Mouse (Mus musculus) heart, embryonic 15.5 days (tissue): ENCODE measurements around the gene Dusp8. TPM values are rescaled to one million over a fixed set of nuclear protein-coding genes. Genes with fewer than 3 reads are reported as not detected.
A peak's percentile ranks its signal among the peaks of the same experiment; 100 is the strongest.

Source experiments
- ATAC-seq: fragments of 200-750 bp; cut with Nextera tagmentation; replicated peaks from 2 replicates; pipeline ENCODE4 v1.8.0; 2017; ENCODE audit warnings: low read depth, moderate TSS enrichment; ENCODE audit not compliant: insufficient number of reproducible peaks, insufficient read depth, low FRiP score
- H3K27ac ChIP-seq: fragments of 300-500 bp; sonication (generic); 2 replicates; pipeline ENCODE4 v1.5.1; 2015; ENCODE audit warnings: mild to moderate bottlenecking, inconsistent platforms
- H3K27me3 ChIP-seq: fragments of 300-500 bp; sonication (generic); 2 replicates; pipeline ENCODE4 v1.6.1; 2015; ENCODE audit warnings: inconsistent platforms
- H3K36me3 ChIP-seq: fragments of 300-500 bp; sonication (generic); 2 replicates; pipeline ENCODE4 v1.6.1; 2015; ENCODE audit warnings: mild to moderate bottlenecking, inconsistent platforms
- H3K4me1 ChIP-seq: fragments of 300-500 bp; sonication (generic); replicated peaks from 2 replicates; pipeline ENCODE4 v1.6.1; 2015; ENCODE audit warnings: inconsistent platforms
- H3K4me2 ChIP-seq: fragments of 300-500 bp; sonication (generic); 2 replicates; pipeline ENCODE4 v1.6.1; 2015; ENCODE audit warnings: inconsistent platforms, mild to moderate bottlenecking, moderate library complexity
- H3K4me3 ChIP-seq: fragments of 300-500 bp; sonication (generic); 2 replicates; pipeline ENCODE4 v1.5.1; 2015; ENCODE audit warnings: mild to moderate bottlenecking, inconsistent platforms
- H3K9ac ChIP-seq: fragments of 300-500 bp; sonication (generic); 2 replicates; pipeline ENCODE4 v1.6.1; 2015; ENCODE audit warnings: mild to moderate bottlenecking, inconsistent platforms
- H3K9me3 ChIP-seq: fragments of 300-500 bp; sonication (generic); replicated peaks from 2 replicates; pipeline ENCODE4 v1.6.1; 2016; ENCODE audit warnings: inconsistent platforms
- WGBS: fragments of 180-500 bp; shearing (Covaris S2); methylation state at CpG from one replicate; pipeline ENCODE4 v1.1.7; 2015; ENCODE audit warnings: mixed read lengths; 5-methylcytosine and 5-hydroxymethylcytosine counted together
- polyA plus RNA-seq: library from polyadenylated mRNA; unstranded; fragments of >200 nt; fragmentation: Nextera tagmentation; extraction: Ambion mirVana; gene quantifications from 2 replicates; pipeline ENCODE4 v1.2.1, GENCODE M21; 2015

Gene Dusp8
- polyA plus RNA-seq, 1 experiment from 2014 or later: 11.5 TPM

DNA sequence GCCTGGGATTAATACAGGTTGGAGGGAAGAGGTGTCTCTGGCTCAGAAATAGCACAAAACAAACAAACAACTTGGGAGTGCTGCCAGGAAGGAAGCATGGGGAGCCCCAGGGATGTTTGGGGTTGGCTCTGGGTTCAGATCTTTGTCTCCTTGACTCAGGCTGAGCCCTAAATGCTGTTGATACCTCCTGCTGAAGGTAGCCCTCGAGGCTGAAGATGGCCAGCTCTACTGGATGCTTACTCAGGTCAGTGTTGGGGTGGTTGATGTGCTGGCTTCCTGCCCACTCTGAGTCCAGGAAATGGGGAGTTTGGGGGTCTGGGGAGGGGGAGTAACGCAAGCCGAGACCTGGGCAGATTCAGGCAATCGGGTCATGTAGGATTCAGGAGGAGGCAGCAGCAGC is 1.1 kb upstream of the Dusp8 start:
- 55% methylated on average over 4 of the region's 4 CpGs for WGBS
- H3K9ac ChIP-seq: no peak overlapping the region
- H3K27ac ChIP-seq: no peak overlapping the region
- no peak overlapping the region for H3K4me2 ChIP-seq
- H3K27me3 ChIP-seq: peaks cover 30% of the 10 kb centered on the region
- H3K9me3 ChIP-seq: no peaks in the 10 kb centered on the region
- peaks cover 37% of the 10 kb centered on the region for H3K4me1 ChIP-seq
- no peak for ATAC-seq
- H3K36me3 ChIP-seq: no peaks in the 10 kb centered on the region
- H3K4me3 ChIP-seq: no peak overlapping the region

DNA sequence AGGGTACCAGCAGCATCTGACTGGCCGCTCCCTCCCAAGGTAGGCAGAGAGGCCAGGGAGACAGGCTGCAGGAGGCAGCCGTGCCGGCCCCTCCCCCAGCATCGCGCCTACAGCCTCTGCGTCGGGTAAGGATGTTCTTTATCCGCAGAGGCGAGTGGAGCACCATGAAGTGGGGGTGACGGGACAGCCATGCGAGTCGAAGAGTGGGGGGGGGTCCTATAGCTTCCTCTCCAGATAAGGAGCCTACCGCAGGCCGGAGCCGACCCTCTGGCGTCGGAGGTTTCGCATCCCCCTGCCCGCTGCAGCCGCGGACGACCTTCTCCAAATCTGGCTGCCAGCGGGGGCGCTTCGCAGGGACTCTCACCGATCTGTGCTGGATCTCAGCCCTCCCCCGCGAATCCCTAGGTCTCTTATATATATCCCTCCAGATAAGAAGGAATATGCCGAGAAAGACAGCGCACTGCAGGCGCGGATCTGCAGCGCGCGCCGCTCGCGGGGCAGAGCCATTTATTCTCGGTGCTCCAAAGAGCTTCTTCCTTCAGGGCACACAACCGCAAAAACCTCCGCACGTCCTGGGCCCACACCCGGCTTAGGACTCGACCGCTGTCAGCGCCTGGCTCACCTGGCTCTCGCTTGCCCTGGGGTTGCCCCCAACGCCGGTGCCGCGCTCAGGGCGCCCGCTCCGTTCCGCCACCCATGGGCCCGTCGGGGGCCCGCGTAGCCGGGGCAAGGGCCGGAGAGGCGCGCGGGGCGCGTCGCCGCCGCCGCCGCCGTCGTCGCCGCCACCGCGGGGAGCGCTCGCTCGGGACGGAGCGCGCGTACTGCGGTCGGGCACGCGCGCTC is 1.1 kb downstream of the Dusp8 start:
- Histone ChIP-seq H3K4me3 (peak overlapping the region; percentile 85), H3K36me3 (no peaks in the 10 kb centered on the region), H3K27me3 (peaks cover 26% of the 10 kb centered on the region), H3K9me3 (no peaks in the 10 kb centered on the region), H3K9ac (peak overlapping the region; percentile 88), H3K27ac (peak overlapping the region; percentile 83), H3K4me1 (peaks cover 54% of the 10 kb centered on the region), H3K4me2 (peak overlapping the region; percentile 83)
- peak; percentile 41 for ATAC-seq
- under 1% methylated on average over 89 of the region's 89 CpGs for WGBS

DNA sequence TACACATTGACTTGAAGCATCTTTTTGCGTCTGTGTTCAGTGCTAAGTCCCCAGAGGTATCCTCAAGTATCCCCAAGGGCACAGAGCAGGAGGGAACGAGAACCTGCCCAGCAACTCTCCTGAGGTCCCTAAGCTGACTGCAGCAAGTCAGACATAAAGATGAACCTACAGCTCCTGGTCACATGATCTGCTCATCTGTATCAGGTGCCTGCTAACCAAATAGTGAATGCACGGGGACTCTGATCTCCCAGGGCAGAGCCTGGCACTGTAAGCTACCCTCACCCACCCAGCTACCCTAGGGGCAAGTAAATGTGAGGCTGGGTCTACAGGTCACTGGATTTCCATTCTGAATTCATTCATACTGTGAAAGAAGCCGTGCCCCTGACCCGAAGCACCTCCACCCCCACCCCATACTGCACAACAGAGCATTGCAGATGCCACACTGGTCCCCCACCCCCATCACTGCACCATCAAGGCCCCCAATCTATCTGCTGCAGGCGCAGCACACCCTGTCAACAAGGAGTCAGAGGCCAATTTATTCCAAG is 1.9 kb downstream of the Dusp8 start:
- no peak for ATAC-seq
- Histone ChIP-seq H3K9me3 (no peaks in the 10 kb centered on the region), H3K4me1 (peaks cover 61% of the 10 kb centered on the region), H3K4me3 (peak overlapping the region; percentile 85), H3K9ac (peak overlapping the region; percentile 88), H3K27ac (no peak overlapping the region), H3K4me2 (peak overlapping the region; percentile 83), H3K27me3 (peaks cover 18% of the 10 kb centered on the region), H3K36me3 (no peaks in the 10 kb centered on the region)
- 30% methylated on average over 6 of the region's 6 CpGs for WGBS

DNA sequence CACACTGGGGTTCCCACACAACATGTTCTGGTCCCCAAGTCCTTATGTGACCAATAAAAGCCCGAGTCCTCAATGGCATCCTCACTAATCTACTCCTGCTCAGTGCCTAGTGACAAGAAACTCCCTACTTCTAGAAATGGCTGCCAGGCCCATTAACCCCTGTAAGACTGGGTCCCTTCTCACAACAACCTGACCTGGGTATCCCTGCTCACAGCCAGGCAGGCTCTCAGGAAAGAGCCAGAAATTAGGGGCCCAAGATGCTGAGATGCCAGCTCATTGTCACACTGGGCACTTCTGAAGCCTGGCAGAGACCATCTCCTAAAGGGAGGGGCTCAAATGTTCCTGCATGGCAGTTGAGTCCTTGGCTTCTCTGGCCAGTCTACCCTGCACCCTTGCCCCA is 2.7 kb downstream of the Dusp8 start:
- 43% methylated on average over 1 of the region's 1 CpGs for WGBS
- Histone ChIP-seq H3K9ac (no peak overlapping the region), H3K27ac (no peak overlapping the region), H3K27me3 (peaks cover 16% of the 10 kb centered on the region), H3K4me1 (peaks cover 68% of the 10 kb centered on the region), H3K9me3 (no peaks in the 10 kb centered on the region), H3K36me3 (0 out of 2 replicates have a peak, but pooled peaks cover under 1% of the 10 kb centered on the region), H3K4me2 (peak overlapping the region; percentile 83), H3K4me3 (peak overlapping the region; percentile 85)
- ATAC-seq: no peak

DNA sequence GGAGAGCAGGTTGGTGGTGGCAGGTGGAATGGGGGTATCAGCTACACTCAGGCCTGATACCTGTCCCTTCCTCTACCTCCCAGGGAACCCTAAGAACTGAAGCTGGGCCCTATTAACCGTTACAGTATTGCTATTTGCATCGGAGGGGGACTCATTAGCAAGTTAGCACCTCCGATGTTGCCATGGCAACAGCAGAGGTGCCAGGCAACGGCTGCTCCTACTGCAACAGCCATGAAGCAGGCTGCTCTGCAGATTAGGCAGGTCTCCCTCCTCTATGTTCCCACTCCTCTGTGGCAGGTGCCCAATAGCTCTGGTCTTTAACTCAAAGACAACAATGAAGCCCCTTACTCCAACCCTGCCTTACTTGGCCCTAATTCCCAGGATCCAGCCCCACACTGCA is 3.8 kb downstream of the Dusp8 start:
- peaks cover 7% of the 10 kb centered on the region for H3K27me3 ChIP-seq
- peak overlapping the region; percentile 17; the same call in 1 of the 2 replicates for H3K4me2 ChIP-seq
- H3K9ac ChIP-seq: no peak overlapping the region

DNA sequence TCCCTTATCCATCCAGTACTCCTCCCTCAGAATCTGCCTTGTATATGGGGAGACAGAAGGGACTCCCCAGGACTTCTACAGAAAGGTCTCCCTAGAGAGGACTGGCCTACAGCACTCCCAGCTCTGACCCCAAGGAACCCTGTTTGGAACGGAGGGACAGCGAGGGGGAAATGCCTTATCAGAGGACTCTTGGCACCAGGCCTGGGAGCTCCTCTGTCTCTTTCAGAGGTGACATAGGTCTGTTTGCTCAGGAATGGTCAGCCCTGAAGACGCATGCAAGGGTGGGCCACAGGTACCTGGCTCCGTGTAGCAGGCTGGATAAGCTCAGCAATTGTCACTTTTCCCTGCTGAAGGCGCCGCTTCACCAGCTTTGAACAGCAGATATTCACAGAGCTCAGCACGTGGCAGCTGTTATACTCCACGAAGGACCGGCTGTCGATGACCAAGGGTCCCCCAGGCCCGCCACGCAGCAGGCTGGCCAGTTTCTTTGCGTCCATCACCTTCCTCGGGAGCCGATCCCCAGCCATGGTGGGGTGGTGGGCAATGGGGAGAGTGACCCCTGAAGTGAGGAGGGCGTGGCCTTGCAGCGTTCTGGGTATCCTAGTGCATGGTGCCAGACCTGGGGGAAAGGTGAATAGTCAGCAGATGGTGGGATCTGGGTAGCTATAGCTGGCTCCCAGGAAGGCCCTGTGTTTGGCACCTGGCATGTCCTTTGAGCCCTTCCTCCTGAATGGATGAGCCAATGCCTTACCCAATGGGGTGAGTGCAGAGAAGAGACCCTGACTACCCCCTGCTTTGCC is 5.8 kb downstream of the Dusp8 start:
- Histone ChIP-seq H3K4me1 (peaks cover 68% of the 10 kb centered on the region), H3K4me3 (no peak overlapping the region)

More for the DNA sequence above, 3.8 kb downstream of the Dusp8 start:
- H3K4me3 ChIP-seq: no peak overlapping the region
- ATAC-seq: no peak
- peaks cover 68% of the 10 kb centered on the region for H3K4me1 ChIP-seq
- 0 out of 2 replicates have a peak, but pooled peaks cover 3% of the 10 kb centered on the region for H3K36me3 ChIP-seq
- WGBS: 17% methylated on average over 4 of the region's 4 CpGs
- H3K9me3 ChIP-seq: no peaks in the 10 kb centered on the region
- no peak overlapping the region for H3K27ac ChIP-seq

DNA sequence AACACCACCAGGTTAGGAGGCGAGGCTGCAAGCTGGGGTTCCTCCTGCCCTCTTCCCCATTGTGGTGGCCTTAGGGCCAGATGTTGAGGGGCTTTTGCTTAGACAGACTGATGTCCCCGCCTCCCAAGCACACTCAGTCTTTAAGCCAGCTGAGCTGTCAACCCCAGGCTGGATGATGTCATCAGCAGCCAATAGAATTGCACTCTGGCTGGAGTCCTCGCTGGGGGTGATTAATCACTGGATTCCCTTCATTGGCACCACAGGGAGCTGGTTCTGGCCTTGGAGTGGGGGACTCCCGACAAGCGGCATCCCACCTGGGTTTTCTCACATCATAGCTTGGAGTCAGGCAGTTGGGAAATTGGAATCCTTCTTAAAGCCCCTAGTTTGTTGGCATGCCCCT is 6.8 kb downstream of the Dusp8 start:
- Histone ChIP-seq H3K9ac (peak overlapping the region; percentile 24; the same call in 1 of the 2 replicates), H3K27ac (no peak overlapping the region), H3K36me3 (peaks cover 3% of the 10 kb centered on the region; the same call in 1 of the 2 replicates), H3K9me3 (no peaks in the 10 kb centered on the region), H3K27me3 (peaks cover under 1% of the 10 kb centered on the region; the same call in 1 of the 2 replicates), H3K4me3 (no peak overlapping the region), H3K4me1 (peaks cover 71% of the 10 kb centered on the region), H3K4me2 (no peak overlapping the region)
- 19% methylated on average over 5 of the region's 5 CpGs for WGBS
- ATAC-seq: peak; percentile 21; the same call in 1 of the 2 replicates

More for the DNA sequence above, 5.8 kb downstream of the Dusp8 start:
- H3K9me3 ChIP-seq: no peaks in the 10 kb centered on the region
- H3K27me3 ChIP-seq: no peaks in the 10 kb centered on the region
- no peak for ATAC-seq
- WGBS: 46% methylated on average over 17 of the region's 17 CpGs
- H3K9ac ChIP-seq: no peak overlapping the region; the same call in 1 of the 2 replicates
- H3K27ac ChIP-seq: peak overlapping the region; percentile 28; the same call in 1 of the 2 replicates
- peaks cover 3% of the 10 kb centered on the region; the same call in 1 of the 2 replicates for H3K36me3 ChIP-seq
- H3K4me2 ChIP-seq: no peak overlapping the region

DNA sequence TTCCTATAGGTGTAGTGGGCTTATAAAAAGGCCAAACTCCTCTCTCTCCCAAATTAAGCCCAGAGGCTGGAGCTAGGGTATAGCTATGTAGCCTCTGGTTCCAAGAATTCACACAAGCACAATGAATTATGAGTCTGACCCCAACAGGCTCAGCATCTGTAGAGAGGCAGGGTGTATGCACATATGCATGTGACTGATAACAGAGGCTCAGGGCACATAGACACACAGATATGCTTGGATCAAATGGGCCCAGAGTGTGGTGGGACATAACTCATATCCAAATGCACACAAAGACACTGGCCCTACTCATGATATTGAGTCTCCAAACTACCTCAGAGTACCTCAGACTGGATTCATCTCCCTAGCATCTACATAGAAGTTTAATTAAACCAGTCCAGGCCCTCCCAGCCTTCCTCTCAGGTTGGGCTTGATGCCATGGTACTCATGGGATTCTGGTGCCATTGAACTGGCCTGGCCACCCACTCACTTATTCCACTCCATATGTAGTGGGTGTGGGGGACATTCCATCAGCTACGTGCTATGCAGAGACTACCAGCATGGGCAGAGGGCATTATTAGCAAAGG is 8.5 kb downstream of the Dusp8 start:
- Histone ChIP-seq H3K9ac (no peak overlapping the region), H3K9me3 (no peaks in the 10 kb centered on the region), H3K4me3 (no peak overlapping the region), H3K36me3 (peaks cover 17% of the 10 kb centered on the region), H3K4me2 (no peak overlapping the region), H3K27ac (no peak overlapping the region), H3K27me3 (peaks cover 18% of the 10 kb centered on the region), H3K4me1 (peaks cover 67% of the 10 kb centered on the region)
- ATAC-seq: no peak
- WGBS: 88% methylated on average over 1 of the region's 1 CpGs

DNA sequence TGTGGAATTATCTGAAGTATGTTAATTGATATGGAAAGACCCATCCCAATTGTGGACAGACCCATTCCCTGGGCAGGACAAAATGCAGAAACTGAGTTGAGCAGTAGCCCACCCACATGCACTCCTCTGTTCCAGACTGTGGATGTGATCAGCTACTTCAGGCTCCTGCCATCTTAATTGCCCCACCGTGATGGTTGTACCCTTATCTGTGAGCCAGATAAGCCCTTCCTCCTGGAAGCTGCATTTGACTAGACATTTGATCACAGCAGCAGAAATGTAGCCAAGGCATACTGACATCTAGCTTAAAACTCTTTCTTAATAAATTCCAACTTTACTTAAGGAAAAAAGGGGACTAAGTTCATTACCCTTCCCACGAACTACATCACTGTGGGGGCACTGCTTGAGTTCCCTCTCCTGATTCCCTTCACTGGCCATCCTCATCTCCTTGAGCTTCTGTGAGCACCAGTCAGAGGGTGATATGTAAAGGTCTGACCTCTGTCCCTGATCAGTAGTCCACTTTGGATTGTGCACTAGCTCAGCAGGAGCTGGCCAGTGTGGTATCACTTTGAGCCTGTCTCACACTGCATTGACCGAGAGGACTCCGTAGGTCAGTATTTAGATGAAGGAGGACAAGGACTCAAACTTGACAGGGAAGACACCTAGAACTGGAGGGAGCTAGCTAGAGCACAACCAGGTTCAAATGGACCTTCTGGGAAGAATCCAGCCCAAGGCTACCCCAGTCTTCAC is 9.3 kb downstream of the Dusp8 start:
- no peaks in the 10 kb centered on the region for H3K9me3 ChIP-seq
- no peak overlapping the region for H3K4me3 ChIP-seq
- ATAC-seq: no peak
- H3K4me1 ChIP-seq: peaks cover 61% of the 10 kb centered on the region
- 64% methylated on average over 4 of the region's 4 CpGs for WGBS
- H3K4me2 ChIP-seq: no peak overlapping the region
- peaks cover 22% of the 10 kb centered on the region for H3K27me3 ChIP-seq
- H3K27ac ChIP-seq: no peak overlapping the region
- peaks cover 25% of the 10 kb centered on the region for H3K36me3 ChIP-seq
- no peak overlapping the region for H3K9ac ChIP-seq

DNA sequence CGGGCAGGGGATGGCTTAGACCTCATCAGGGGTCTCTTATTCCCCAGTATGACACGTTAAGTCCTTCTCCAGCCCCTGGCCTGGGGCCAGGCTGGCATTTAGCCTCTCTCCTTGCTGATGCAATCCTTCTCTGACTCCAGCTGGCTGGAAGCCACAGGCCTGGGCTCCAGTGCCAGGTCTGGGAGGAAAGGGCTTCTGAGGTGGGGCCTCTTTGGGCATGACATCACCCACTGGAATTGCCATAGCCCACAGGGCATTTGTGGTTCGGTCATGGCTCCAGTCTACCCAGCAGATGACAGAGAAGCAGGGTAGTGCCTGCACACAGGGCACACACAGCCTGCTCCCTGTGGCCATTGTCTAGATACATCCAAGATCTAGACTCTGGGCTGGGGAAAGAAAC is 10.8 kb downstream of the Dusp8 start:
- Histone ChIP-seq H3K27me3 (peaks cover 26% of the 10 kb centered on the region), H3K4me1 (peaks cover 49% of the 10 kb centered on the region), H3K9me3 (no peaks in the 10 kb centered on the region), H3K27ac (peak overlapping the region; percentile 83), H3K4me2 (0 out of 2 replicates have a peak overlapping the region, but pooled peaks have one; percentile 14), H3K36me3 (peaks cover 35% of the 10 kb centered on the region), H3K4me3 (no peak overlapping the region), H3K9ac (0 out of 2 replicates have a peak overlapping the region, but pooled peaks have one; percentile 16)
- peak; percentile 80 for ATAC-seq
- WGBS: 28% methylated on average over 3 of the region's 3 CpGs
